Mouse (Mus musculus) embryonic facial prominence, embryonic 13.5 days (tissue): ENCODE measurements around the gene Ly6g5b. TPM values are rescaled to one million over a fixed set of nuclear protein-coding genes. Genes with fewer than 3 reads are reported as not detected.

Experiments used
- polyA plus RNA-seq: library from polyadenylated mRNA; unstranded; fragments of >200 nt; fragmentation: Nextera tagmentation; extraction: Ambion mirVana; gene quantifications from 2 replicates; pipeline ENCODE4 v1.2.1, GENCODE M21; 2015

Ly6g5b gene
- polyA plus RNA-seq, 1 experiment from 2014 or later, result 1.1 TPM

Other genes with a start within 250 kb of the Ly6g5b start
- gene Zbtb12, start 235.9 kb downstream of the Ly6g5b start, polyA plus RNA-seq, result 5.5 and 7.1 TPM in 2 replicates
- gene Gm20547, start 233.4 kb downstream of the Ly6g5b start, polyA plus RNA-seq, result not detected in 2 replicates
- gene C2, start 217.2 kb downstream of the Ly6g5b start, polyA plus RNA-seq, result 2.7 and 3.2 TPM in 2 replicates
- 98.5 and 100 TPM in 2 replicates for gene Ehmt2, start 217.0 kb downstream of the Ly6g5b start, polyA plus RNA-seq
- 0.24 and 0.83 TPM in 2 replicates for gene Slc44a4, start 201.0 kb downstream of the Ly6g5b start, polyA plus RNA-seq
- 18.8 and 20.3 TPM in 2 replicates for gene Neu1, start 184.2 kb downstream of the Ly6g5b start, polyA plus RNA-seq
- 0.53 and 0.87 TPM in 2 replicates for gene Hspa1b, start 156.2 kb downstream of the Ly6g5b start, polyA plus RNA-seq
- not detected in 2 replicates for gene Gm20481, start 145.5 kb downstream of the Ly6g5b start, polyA plus RNA-seq
- 5.8 and 6.1 TPM in 2 replicates for gene Hspa1a, start 143.3 kb downstream of the Ly6g5b start, polyA plus RNA-seq
- 0.77 and 0.85 TPM in 2 replicates for gene Hspa1l, start 142.7 kb downstream of the Ly6g5b start, polyA plus RNA-seq
- gene Lsm2, start 133.6 kb downstream of the Ly6g5b start, polyA plus RNA-seq, result 190 and 227 TPM in 2 replicates
- 102 and 112 TPM in 2 replicates for gene Vars, start 114.4 kb downstream of the Ly6g5b start, polyA plus RNA-seq
- 0.33 and 0.38 TPM in 2 replicates for gene Vwa7, start 98.8 kb downstream of the Ly6g5b start, polyA plus RNA-seq
- 14.2 and 19.5 TPM in 2 replicates for gene Sapcd1, start 87.4 kb downstream of the Ly6g5b start, polyA plus RNA-seq
- 3.5 and 3.6 TPM in 2 replicates for gene Msh5, start 68.7 kb downstream of the Ly6g5b start, polyA plus RNA-seq
- 243 and 254 TPM in 2 replicates for gene Clic1, start 65.5 kb downstream of the Ly6g5b start, polyA plus RNA-seq
- 358 and 374 TPM in 2 replicates for gene Ddah2, start 56.4 kb downstream of the Ly6g5b start, polyA plus RNA-seq
- 0.87 and 1.0 TPM in 2 replicates for gene Ly6g6c, start 50.0 kb downstream of the Ly6g5b start, polyA plus RNA-seq
- 0.77 and 0.89 TPM in 2 replicates for gene Mpig6b, start 49.2 kb downstream of the Ly6g5b start, polyA plus RNA-seq
- 4.3 and 4.9 TPM in 2 replicates for gene Ly6g6e, start 38.5 kb downstream of the Ly6g5b start, polyA plus RNA-seq
- gene Ly6g6d, start 37.4 kb downstream of the Ly6g5b start, polyA plus RNA-seq, result 0.77 and 1.3 TPM in 2 replicates
- gene Ly6g6f, start 29.8 kb downstream of the Ly6g5b start, polyA plus RNA-seq, result 0.18 and 0.23 TPM in 2 replicates
- 89.6 and 90.1 TPM in 2 replicates for gene Abhd16a, start 26.2 kb downstream of the Ly6g5b start, polyA plus RNA-seq
- gene Ly6g5c, start 7.1 kb downstream of the Ly6g5b start, polyA plus RNA-seq, result not detected in 2 replicates
- 21.1 and 24.1 TPM in 2 replicates for gene Gpank1, start 6.0 kb upstream of the Ly6g5b start, polyA plus RNA-seq
- gene Csnk2b, start 6.6 kb upstream of the Ly6g5b start, polyA plus RNA-seq, result 278 and 298 TPM in 2 replicates
- 10.9 and 12.3 TPM in 2 replicates for gene D17H6S53E, start 10.9 kb upstream of the Ly6g5b start, polyA plus RNA-seq
- 0.28 and 8.7 TPM in 2 replicates for gene Apom, start 16.6 kb upstream of the Ly6g5b start, polyA plus RNA-seq
- 65.1 and 67.8 TPM in 2 replicates for gene Bag6, start 19.8 kb upstream of the Ly6g5b start, polyA plus RNA-seq
- gene Prrc2a, start 49.5 kb upstream of the Ly6g5b start, polyA plus RNA-seq, result 193 and 244 TPM in 2 replicates
- gene Aif1, start 60.6 kb upstream of the Ly6g5b start, polyA plus RNA-seq, result 8.1 and 9.8 TPM in 2 replicates
- gene Lst1, start 73.0 kb upstream of the Ly6g5b start, polyA plus RNA-seq, result 13.1 and 16.1 TPM in 2 replicates
- gene Ltb, start 79.0 kb upstream of the Ly6g5b start, polyA plus RNA-seq, result 1.8 and 2.1 TPM in 2 replicates
- gene Tnf, start 86.6 kb upstream of the Ly6g5b start, polyA plus RNA-seq, result 0.37 TPM in 1 of 2 replicates, not detected in the other
- 0.24 TPM in 1 of 2 replicates, not detected in the other for gene Lta, start 89.9 kb upstream of the Ly6g5b start, polyA plus RNA-seq
- not detected in 2 replicates for gene Gm16181, start 105.4 kb upstream of the Ly6g5b start, polyA plus RNA-seq
- 3.9 and 4.1 TPM in 2 replicates for gene Atp6v1g2, start 118.2 kb upstream of the Ly6g5b start, polyA plus RNA-seq
- 10.4 and 12.0 TPM in 2 replicates for gene Nfkbil1, start 120.4 kb upstream of the Ly6g5b start, polyA plus RNA-seq
- gene Ddx39b, start 126.3 kb upstream of the Ly6g5b start, polyA plus RNA-seq, result 498 and 543 TPM in 2 replicates
- 28.7 and 30.7 TPM in 2 replicates for gene H2-D1, start 147.3 kb upstream of the Ly6g5b start, polyA plus RNA-seq
- gene H2-Q1, start 205.0 kb upstream of the Ly6g5b start, polyA plus RNA-seq, result not detected in 2 replicates
- 1.2 TPM in 1 of 2 replicates, not detected in the other for gene H2-Q2, start 226.8 kb upstream of the Ly6g5b start, polyA plus RNA-seq